Mouse (Mus musculus) erythroblast, adult 5-6 weeks (primary cell): Measurements from ENCODE around the gene Celsr1. TPM values are rescaled to one million over a fixed set of nuclear protein-coding genes. Genes with fewer than 3 reads are reported as not detected.
"Not testable (repeated sequence)": the region's sequence is repeated elsewhere in the genome, so short reads cannot be mapped to it uniquely, and the experiment has no call there.

Source experiments
- ATAC-seq: replicated peaks from 2 replicates; pipeline ENCODE4 v1.8.0; 2016; ENCODE audit warnings: moderate number of reproducible peaks, mild to moderate bottlenecking, moderate TSS enrichment, inconsistent platforms; ENCODE audit not compliant: poor library complexity, low FRiP score, severe bottlenecking
- total RNA-seq, 2 experiments: library from RNA; stranded (forward) in 1 of 2; stranded (reverse) in 1 of 2; fragments of 150-400 nt in 1 of 2; fragments of 200-764, 138-1000 nt in 1 of 2; gene quantifications; 2 replicates each; pipeline versions ENCODE4 v1.2.3 to v1.2.4; 2015 to 2017; ENCODE audit warnings: low replicate concordance in 2 of 2

Gene Celsr1
- total RNA-seq, 2 experiments from 2014 or later: 0.38 to 0.60 TPM

GRCm38 (mm10) chr15:86065367-86065766 lies 31.8 kb upstream of the Celsr1 start:
- ATAC-seq: no peak

- peak; percentile 56 for ATAC-seq
These were observed 31.3 kb upstream of the Celsr1 start for GRCm38 (mm10) chr15:86064850-86065229.

GRCm38 (mm10) chr15:86064191-86064849 lies 30.7 kb upstream of the Celsr1 start:
- ATAC-seq: peak; percentile 8; the same call in 1 of the 2 replicates

- ATAC-seq: no peak
These were observed 28.4 kb upstream of the Celsr1 start for GRCm38 (mm10) chr15:86061848-86062481.

- no peak for ATAC-seq
These were observed 27.6 kb upstream of the Celsr1 start for GRCm38 (mm10) chr15:86061221-86061620.

GRCm38 (mm10) chr15:86060581-86060980 lies 27.0 kb upstream of the Celsr1 start:
- ATAC-seq: no peak

GRCm38 (mm10) chr15:86059835-86060380 lies 26.3 kb upstream of the Celsr1 start:
- no peak for ATAC-seq

- peak; percentile 23 for ATAC-seq
These were observed 25.6 kb upstream of the Celsr1 start for GRCm38 (mm10) chr15:86058931-86059834.

GRCm38 (mm10) chr15:86058394-86058915 lies 24.9 kb upstream of the Celsr1 start:
- peak; percentile 27 for ATAC-seq

GRCm38 (mm10) chr15:86057908-86058307 lies 24.3 kb upstream of the Celsr1 start:
- ATAC-seq: no peak

GRCm38 (mm10) chr15:86057413-86057812 lies 23.8 kb upstream of the Celsr1 start, which contains the start of gene Gramd4:
TSS of gene Gramd4 (plus strand) at chr15:86057695.
- no peak for ATAC-seq

GRCm38 (mm10) chr15:86056221-86056760 lies 22.7 kb upstream of the Celsr1 start:
- ATAC-seq: no peak

GRCm38 (mm10) chr15:86054861-86055260 lies 21.3 kb upstream of the Celsr1 start:
- ATAC-seq: not testable (repeated sequence)

GRCm38 (mm10) chr15:86053890-86054536 lies 20.4 kb upstream of the Celsr1 start:
- peak; percentile 61 for ATAC-seq

GRCm38 (mm10) chr15:86051878-86052478 lies 18.4 kb upstream of the Celsr1 start:
- ATAC-seq: no peak

GRCm38 (mm10) chr15:86051152-86051551 lies 17.6 kb upstream of the Celsr1 start:
- peak; percentile 70 for ATAC-seq

- peak; percentile 67 for ATAC-seq
These were observed 16.7 kb upstream of the Celsr1 start for GRCm38 (mm10) chr15:86050170-86050743.

- no peak for ATAC-seq
These were observed 15.9 kb upstream of the Celsr1 start for GRCm38 (mm10) chr15:86049510-86049909.
